Mouse (Mus musculus): ENCODE measurements around the gene Col26a1.
"Not testable (repeated sequence)": the region's sequence is repeated elsewhere in the genome, so short reads cannot be mapped to it uniquely, and the experiment has no call there.

The Col26a1 gene

GRCm38 (mm10) chr5:136759781-136760180, 123.2 kb downstream of the Col26a1 start:
- no peak for DNase-seq (ENCODE audit: extremely low read depth, insufficient read length, low spot score)

DNA sequence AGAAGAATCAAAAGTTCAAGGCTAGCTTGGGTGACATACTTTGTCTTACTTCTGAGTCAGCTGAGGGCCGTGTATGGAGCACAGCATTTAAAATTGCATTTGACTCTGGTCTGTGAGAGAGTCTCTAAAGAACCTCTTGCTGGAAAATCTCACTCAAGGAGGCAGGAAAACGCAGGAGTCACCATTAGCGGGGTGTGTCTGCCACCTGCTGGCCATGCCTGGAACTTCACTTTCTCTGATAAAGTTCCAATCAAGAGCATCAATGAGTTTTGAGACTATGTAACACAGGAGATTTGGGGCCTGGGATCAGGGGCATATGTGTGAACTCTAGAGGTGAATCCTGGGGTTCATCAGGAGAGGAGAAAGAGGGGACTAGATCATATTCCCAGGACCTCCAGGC, 127.3 kb downstream of the Col26a1 start:
- DNase-seq (ENCODE audit: extremely low read depth, insufficient read length, low spot score): no peak

- no peak for DNase-seq (ENCODE audit: extremely low read depth, insufficient read length, low spot score)
These were observed 128.9 kb downstream of the Col26a1 start for GRCm38 (mm10) chr5:136754053-136754591.

DNA sequence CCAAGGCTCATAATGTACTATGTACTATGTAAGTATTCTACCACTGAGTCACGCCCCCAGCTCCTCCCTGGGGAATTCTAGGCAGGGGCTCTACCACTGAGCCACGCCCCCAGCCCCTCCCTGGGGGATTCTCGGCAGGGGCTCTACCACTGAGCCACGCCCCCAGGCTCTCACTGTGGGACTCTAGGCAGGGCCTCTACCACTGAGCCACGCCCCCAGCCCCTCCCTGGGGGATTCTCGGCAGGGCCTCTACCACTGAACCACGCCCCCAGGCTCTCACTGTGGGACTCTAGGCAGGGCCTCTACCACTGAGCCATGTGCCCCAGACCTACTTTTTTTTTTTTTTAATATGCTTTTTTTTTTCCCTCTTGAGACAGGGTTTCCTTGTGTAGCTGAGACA, 129.8 kb downstream of the Col26a1 start:
- DNase-seq (ENCODE audit: extremely low read depth, insufficient read length, low spot score): not testable (repeated sequence)

DNA sequence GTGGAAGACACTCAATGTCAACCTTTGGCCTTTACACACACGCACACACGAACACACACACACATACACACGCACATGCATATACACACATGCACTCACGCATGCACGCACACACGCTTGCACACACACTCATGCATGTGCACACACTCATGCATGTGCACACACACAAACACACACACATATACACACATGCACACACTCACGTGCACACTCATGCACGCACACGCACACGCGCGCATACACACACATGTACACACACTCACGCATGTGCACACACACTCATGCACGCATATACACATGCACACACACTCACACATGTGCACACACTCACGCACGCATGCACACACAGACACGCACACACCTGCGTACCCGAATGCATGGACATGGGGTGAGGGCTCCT, 130.9 kb downstream of the Col26a1 start:
- DNase-seq (ENCODE audit: extremely low read depth, insufficient read length, low spot score): no peak

DNA sequence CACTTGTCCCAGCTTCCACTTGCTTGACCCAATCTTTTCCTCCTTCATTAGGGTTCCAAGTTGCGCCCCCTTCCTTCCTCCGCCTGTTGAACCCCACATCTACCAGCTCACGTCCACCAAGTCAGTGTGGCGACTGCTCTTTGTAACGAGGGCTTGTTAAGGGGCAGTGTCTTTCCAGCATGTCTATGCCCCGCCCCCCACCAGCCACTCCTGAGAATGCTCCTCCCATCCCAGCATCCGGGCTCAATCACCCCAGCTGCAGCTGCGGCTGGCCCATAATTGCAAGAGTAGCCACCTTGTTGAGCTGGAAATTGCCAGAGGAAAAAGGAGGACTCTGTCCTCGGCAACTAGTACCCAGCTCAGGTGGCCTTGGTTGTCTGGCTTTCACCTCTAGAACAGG, 136.4 kb downstream of the Col26a1 start:
- no peak for DNase-seq (ENCODE audit: extremely low read depth, insufficient read length, low spot score)

DNA sequence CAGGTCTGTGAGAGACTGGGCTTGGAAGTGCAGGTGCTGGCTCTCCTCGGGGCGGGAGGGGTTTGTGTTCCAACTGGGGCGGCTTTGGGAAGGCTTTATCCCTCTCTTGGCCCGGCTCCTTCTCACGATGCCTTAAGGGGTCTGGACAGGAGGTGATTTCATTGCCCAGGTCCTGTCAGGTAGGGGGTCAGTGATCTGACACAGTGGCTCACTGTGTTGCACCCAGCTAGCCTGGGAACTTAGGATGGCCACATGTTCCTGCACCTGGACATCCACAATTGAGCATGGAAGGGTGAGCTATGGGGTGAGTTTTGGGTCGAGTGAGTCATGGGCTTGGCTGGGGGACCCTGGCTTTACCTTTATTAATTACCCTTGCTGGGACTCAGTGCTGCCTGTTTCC, 144.1 kb downstream of the Col26a1 start:
- DNase-seq (ENCODE audit: extremely low read depth, insufficient read length, low spot score): no peak

GRCm38 (mm10) chr5:136726271-136726670, 156.7 kb downstream of the Col26a1 start:
- not testable (repeated sequence) for DNase-seq (ENCODE audit: extremely low read depth, insufficient read length, low spot score)

GRCm38 (mm10) chr5:136721596-136721995, 161.4 kb downstream of the Col26a1 start:
- no peak for DNase-seq (ENCODE audit: extremely low read depth, insufficient read length, low spot score)

DNA sequence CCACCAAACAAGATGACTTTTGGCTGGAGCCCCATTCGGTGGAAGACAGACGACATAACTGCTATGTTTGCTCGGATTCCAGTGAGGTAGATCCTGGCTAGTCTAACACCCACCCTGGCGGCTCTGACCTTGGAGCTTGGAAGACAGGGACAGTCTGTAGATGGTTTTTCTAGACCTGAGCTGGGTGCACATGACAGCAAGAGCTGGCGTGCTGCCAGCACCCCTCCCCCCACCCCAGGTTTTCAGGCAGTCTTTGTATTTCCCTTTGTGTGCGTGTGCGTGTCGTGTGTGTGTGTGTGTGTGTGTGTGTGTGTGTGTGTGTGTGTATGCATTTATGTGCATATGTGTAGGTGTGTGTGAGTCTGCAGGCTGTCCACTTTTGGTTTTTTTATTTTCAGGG, 164.4 kb downstream of the Col26a1 start:
- no peak for DNase-seq (ENCODE audit: extremely low read depth, insufficient read length, low spot score)

- DNase-seq (ENCODE audit: extremely low read depth, insufficient read length, low spot score): no peak
These were observed 165.5 kb downstream of the Col26a1 start for GRCm38 (mm10) chr5:136717573-136717854.

DNA sequence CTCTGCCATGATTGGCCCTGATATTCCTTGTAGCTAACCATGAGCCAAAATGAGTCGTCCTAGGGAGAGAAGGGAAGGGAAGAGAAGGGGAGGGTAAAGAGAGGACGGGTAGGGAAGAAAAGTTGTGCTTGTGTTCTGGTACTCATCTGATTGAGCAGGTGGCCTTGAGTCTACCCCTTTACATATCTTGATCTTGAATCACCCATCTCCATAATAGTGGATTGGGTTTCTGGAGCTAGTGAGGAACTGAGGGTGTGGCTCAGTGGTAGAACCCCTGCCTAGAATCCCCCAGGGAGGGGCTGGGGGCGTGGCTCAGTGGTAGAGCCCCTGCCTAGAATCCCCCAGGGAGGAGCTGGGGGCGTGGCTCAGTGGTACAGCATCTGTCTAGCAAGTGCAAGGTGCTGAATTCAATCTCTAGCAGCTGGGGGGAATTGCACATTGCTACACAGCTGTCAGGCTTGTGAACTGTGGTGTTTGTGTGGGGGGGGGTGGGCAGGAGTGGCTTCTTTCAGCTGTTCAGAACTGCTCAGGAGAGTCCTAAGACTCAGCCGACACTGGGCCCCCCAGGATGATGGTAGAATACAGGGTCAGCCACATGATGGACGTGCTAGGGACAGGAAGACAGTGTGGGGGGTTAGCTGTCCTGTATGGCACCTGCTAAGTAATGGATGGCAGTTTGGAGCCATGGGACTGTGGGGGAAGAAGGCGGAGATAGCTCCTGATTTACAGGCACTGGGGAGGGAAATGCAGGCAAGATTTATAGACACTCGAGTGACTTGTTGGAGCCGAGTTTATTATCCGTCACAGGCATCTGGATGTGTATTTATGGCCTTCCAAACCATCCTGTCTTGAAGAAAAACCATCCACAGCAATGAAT, 166.1 kb downstream of the Col26a1 start:
- no peak for DNase-seq (ENCODE audit: extremely low read depth, insufficient read length, low spot score)

DNA sequence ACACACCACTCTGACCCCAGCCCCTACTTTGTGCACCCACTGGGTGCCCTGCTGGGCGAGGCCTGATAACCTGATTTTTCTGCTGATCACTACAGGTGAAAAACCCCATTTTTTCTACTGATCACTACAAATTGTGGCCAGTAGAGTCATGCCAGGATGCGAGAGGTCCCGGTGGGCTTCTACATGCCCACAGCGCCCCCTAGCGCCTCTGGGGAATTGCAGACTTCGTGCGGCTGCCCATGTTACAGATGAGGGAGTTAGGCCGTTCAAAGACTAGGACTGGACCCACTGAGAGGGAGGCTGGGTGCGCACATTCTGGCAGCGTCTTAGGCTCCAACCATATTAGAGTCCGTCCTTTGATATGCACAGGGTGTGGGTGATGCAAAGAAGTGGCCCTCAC, 168.1 kb downstream of the Col26a1 start:
- no peak for DNase-seq (ENCODE audit: extremely low read depth, insufficient read length, low spot score)

DNA sequence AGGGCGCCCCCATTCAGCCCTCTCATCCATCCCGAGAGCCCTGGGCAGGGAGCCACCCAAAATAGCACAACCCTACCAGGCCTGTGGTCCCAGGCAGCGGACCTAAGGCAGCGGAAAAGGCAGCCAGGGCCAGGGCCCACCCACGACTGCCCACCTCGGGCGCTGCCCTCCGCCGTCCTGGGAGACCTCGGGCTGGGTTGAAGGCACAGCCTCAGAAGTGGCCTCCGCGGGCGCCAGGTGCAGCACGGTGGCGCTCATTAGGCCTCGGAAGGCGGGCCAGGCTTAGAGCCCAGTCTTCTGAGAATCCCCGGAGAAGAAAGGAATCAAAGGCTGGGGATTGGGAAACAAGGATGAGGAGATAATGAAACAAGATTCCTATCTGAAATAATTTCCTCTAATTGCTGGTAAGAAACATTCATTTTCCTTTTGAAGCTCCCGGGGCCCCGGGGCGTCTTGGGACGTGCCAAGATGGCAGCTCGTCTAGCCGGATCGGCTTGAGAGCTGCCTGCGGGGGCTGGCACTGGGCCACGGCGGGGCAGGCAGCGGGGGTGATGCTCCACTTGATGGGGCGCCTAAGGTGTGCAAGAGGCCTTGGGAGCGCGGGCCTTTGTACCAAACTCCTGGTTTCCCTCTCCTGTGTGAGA, 168.7 kb downstream of the Col26a1 start:
- no peak for DNase-seq (ENCODE audit: extremely low read depth, insufficient read length, low spot score)

- DNase-seq (ENCODE audit: extremely low read depth, insufficient read length, low spot score): no peak
These were observed 172.3 kb downstream of the Col26a1 start for GRCm38 (mm10) chr5:136710742-136711141.

DNA sequence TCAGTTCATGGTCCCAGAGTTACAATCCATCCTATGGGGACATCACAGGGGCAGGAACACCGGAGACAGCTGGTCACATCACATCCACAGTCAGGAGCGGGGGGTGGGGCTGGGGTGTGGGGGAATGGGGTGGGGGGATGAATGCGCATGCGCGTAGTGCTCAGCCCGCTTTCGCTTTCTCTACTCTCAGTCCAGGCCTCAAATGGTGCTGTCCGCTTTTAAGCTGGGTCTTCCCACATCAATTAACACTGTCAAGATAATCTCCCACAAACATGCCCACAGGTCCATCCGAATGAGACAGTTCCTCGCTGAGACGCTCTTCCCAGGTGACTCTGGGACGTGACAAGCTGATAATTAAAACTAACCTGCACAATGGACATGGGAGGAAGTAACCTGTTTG, 174.9 kb downstream of the Col26a1 start:
- no peak for DNase-seq (ENCODE audit: extremely low read depth, insufficient read length, low spot score)

- no peak for DNase-seq (ENCODE audit: extremely low read depth, insufficient read length, low spot score)
These were observed 176.2 kb downstream of the Col26a1 start for GRCm38 (mm10) chr5:136706803-136707202.

GRCm38 (mm10) chr5:136705532-136705931, 177.5 kb downstream of the Col26a1 start:
- DNase-seq (ENCODE audit: extremely low read depth, insufficient read length, low spot score): no peak

DNA sequence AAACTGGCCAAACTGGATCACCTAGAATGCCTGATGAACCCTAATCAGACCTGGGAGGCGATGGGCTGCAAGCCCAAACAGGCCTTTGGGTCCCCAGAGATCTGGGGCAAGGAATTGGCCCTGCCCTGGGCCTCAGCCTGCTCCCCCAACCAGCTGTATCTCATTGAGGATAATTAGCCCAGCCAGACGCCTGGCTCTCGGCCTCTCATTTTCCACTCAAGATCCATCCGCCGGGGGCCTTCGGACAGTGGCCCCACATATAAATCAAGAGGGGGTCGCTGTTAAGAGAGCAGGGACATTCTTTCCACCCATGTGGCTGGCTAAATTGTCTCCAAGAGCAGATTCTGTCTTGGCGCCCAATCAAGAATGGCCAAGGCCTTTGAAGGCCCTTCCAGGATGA, 178.9 kb downstream of the Col26a1 start:
- DNase-seq (ENCODE audit: extremely low read depth, insufficient read length, low spot score): no peak

DNA sequence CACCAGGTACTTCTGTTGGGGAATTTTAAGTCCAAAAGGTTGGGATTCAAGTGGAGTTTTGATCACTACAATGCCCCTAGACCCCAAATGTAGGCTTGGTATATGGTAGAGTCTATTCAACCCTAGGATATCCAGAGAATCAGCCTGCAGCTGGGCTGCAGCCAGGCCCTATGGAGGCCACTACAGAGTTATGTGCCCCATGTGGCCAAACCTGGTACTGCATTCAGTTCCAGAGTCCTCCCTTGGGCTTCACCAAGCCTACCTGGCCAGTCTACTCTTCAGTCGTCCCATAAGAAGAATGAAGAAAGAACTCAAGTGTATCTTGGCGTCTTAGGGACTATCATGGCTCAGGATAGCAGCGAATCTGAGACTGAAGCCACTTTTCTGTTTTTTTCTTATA, 179.3 kb downstream of the Col26a1 start:
- no peak for DNase-seq (ENCODE audit: extremely low read depth, insufficient read length, low spot score)

GRCm38 (mm10) chr5:136702159-136702725, 180.8 kb downstream of the Col26a1 start:
- no peak for DNase-seq (ENCODE audit: extremely low read depth, insufficient read length, low spot score)

DNA sequence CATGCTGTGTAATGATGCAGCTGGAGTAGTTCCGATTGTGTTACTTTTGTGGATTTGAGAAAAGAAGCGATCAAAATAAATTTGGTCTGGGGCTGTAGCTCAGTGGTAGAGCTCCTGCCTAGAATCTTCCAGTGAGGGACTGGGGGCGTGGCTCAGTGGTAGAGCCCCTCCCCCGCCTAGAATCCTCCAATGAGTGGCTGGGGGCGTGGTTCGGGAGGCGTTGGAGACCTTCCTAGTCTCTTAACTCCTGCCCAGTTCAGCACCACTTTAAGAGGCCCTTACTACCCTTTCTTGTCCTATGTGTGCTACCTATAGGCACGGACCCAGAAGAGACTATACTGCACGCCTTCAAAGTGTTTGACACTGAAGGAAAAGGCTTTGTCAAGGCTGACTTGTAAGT, 185.4 kb downstream of the Col26a1 start:
- DNase-seq (ENCODE audit: extremely low read depth, insufficient read length, low spot score): no peak

Data from 3134 (cell line).